Mouse (Mus musculus): Measurements from ENCODE around the gene Nckap1l. TPM values are rescaled to one million over a fixed set of nuclear protein-coding genes. Genes with fewer than 3 reads are reported as not detected.
"Not testable (repeated sequence)": the region's sequence is repeated elsewhere in the genome, so short reads cannot be mapped to it uniquely, and the experiment has no call there.

Gene Nckap1l
- polyA plus RNA-seq (2012): 0.05 and 0.11 TPM in 2 replicates

GRCm38 (mm10) chr15:103453551-103454218 lies at the start of gene Nckap1l:
Gene Nckap1l, plus strand, starts transcription at chr15:103453794.
- Histone ChIP-seq H3K36me3 (ENCODE audit: control insufficient read depth) (no peaks in the 10 kb centered on the region), H3K4me3 (replicated peaks) (no peak within 1 kb of the TSS), H3K4me1 (ENCODE audit: control insufficient read depth) (no peaks in the 10 kb centered on the region; the same call in 1 of the 2 replicates), H3K27me3 (ENCODE audit: control insufficient read depth) (no peaks in the 10 kb centered on the region), H3K9me3 (ENCODE audit: control insufficient read depth, low read length) (no peaks in the 10 kb centered on the region)
- TF ChIP-seq TAL1 (IDR thresholded peaks at IDR 0.05; ENCODE audit: low read length) (no peak), GATA1 (IDR thresholded peaks at IDR 0.05; ENCODE audit: low read length) (no peak)

GRCm38 (mm10) chr15:103405586-103405985 lies 48.0 kb upstream of the Nckap1l start:
- not testable (repeated sequence) for H3K27me3 ChIP-seq (ENCODE audit: control insufficient read depth); H3K4me3 ChIP-seq (replicated peaks); H3K36me3 ChIP-seq (ENCODE audit: control insufficient read depth); H3K4me1 ChIP-seq (ENCODE audit: control insufficient read depth); H3K9me3 ChIP-seq (ENCODE audit: control insufficient read depth, low read length)

- Histone ChIP-seq H3K27me3 (ENCODE audit: control insufficient read depth) (no peaks in the 10 kb centered on the region), H3K4me1 (ENCODE audit: control insufficient read depth) (peaks cover 2% of the 10 kb centered on the region; the same call in 1 of the 2 replicates), H3K4me3 (replicated peaks) (no peak overlapping the region), H3K36me3 (ENCODE audit: control insufficient read depth) (no peaks in the 10 kb centered on the region), H3K9me3 (ENCODE audit: control insufficient read depth, low read length) (peaks cover 2% of the 10 kb centered on the region; the same call in 1 of the 2 replicates)
- TF ChIP-seq TAL1 (IDR thresholded peaks at IDR 0.05; ENCODE audit: low read length) (no peak), GATA1 (IDR thresholded peaks at IDR 0.05; ENCODE audit: low read length) (no peak)
Measured at GRCm38 (mm10) chr15:103427017-103427416, 26.6 kb upstream of the Nckap1l start.

GRCm38 (mm10) chr15:103430241-103430640 lies 23.4 kb upstream of the Nckap1l start, which contains the start of gene Gtsf1:
Gene Gtsf1, minus strand, starts transcription at chr15:103430470.
- no peak within 1 kb of the TSS for H3K4me3 ChIP-seq (replicated peaks)
- TF ChIP-seq GATA1 (IDR thresholded peaks at IDR 0.05; ENCODE audit: low read length): no peak
- TF ChIP-seq TAL1 (IDR thresholded peaks at IDR 0.05; ENCODE audit: low read length): no peak
- no peaks in the 10 kb centered on the region for H3K27me3 ChIP-seq (ENCODE audit: control insufficient read depth)
- peaks cover 2% of the 10 kb centered on the region; the same call in 1 of the 2 replicates for H3K9me3 ChIP-seq (ENCODE audit: control insufficient read depth, low read length)
- no peaks in the 10 kb centered on the region for H3K36me3 ChIP-seq (ENCODE audit: control insufficient read depth)
- peaks cover 2% of the 10 kb centered on the region; the same call in 1 of the 2 replicates for H3K4me1 ChIP-seq (ENCODE audit: control insufficient read depth)

- not testable (repeated sequence) for H3K36me3 ChIP-seq (ENCODE audit: control insufficient read depth); H3K9me3 ChIP-seq (ENCODE audit: control insufficient read depth, low read length); H3K4me3 ChIP-seq (replicated peaks); H3K4me1 ChIP-seq (ENCODE audit: control insufficient read depth); H3K27me3 ChIP-seq (ENCODE audit: control insufficient read depth)
Measured at GRCm38 (mm10) chr15:103445966-103446365, 7.6 kb upstream of the Nckap1l start.

- Histone ChIP-seq H3K4me3 (replicated peaks) (no peak within 1 kb of the TSS), H3K4me1 (ENCODE audit: control insufficient read depth) (no peaks in the 10 kb centered on the region), H3K9me3 (ENCODE audit: control insufficient read depth, low read length) (no peaks in the 10 kb centered on the region), H3K36me3 (ENCODE audit: control insufficient read depth) (no peaks in the 10 kb centered on the region), H3K27me3 (ENCODE audit: control insufficient read depth) (no peaks in the 10 kb centered on the region)
- no peak for TF ChIP-seq TAL1 (IDR thresholded peaks at IDR 0.05; ENCODE audit: low read length)
- no peak for TF ChIP-seq GATA1 (IDR thresholded peaks at IDR 0.05; ENCODE audit: low read length)
Measured at GRCm38 (mm10) chr15:103448369-103448768, 5.2 kb upstream of the Nckap1l start, which contains the start of gene Gtsf2. Gene Gtsf2, minus strand, starts transcription at chr15:103448469.

- no peaks in the 10 kb centered on the region; the same call in 1 of the 2 replicates for H3K4me1 ChIP-seq (ENCODE audit: control insufficient read depth)
- no peak for TF ChIP-seq GATA1 (IDR thresholded peaks at IDR 0.05; ENCODE audit: low read length)
- no peak for TF ChIP-seq TAL1 (IDR thresholded peaks at IDR 0.05; ENCODE audit: low read length)
- no peak overlapping the region for H3K4me3 ChIP-seq (replicated peaks)
- no peaks in the 10 kb centered on the region for H3K36me3 ChIP-seq (ENCODE audit: control insufficient read depth)
- H3K27me3 ChIP-seq (ENCODE audit: control insufficient read depth): no peaks in the 10 kb centered on the region
- no peaks in the 10 kb centered on the region for H3K9me3 ChIP-seq (ENCODE audit: control insufficient read depth, low read length)
Measured at GRCm38 (mm10) chr15:103454449-103454848, 855 bp downstream of the Nckap1l start.

GRCm38 (mm10) chr15:103462539-103463261 lies 9.1 kb downstream of the Nckap1l start:
- H3K36me3 ChIP-seq (ENCODE audit: control insufficient read depth): no peaks in the 10 kb centered on the region
- TF ChIP-seq TAL1 (IDR thresholded peaks at IDR 0.05; ENCODE audit: low read length) (no peak), GATA1 (IDR thresholded peaks at IDR 0.05; ENCODE audit: low read length) (no peak)
- no peaks in the 10 kb centered on the region for H3K27me3 ChIP-seq (ENCODE audit: control insufficient read depth)
- H3K4me1 ChIP-seq (ENCODE audit: control insufficient read depth): no peaks in the 10 kb centered on the region
- no peak overlapping the region for H3K4me3 ChIP-seq (replicated peaks)
- H3K9me3 ChIP-seq (ENCODE audit: control insufficient read depth, low read length): no peaks in the 10 kb centered on the region

GRCm38 (mm10) chr15:103471488-103472194 lies 18.0 kb downstream of the Nckap1l start:
- Histone ChIP-seq H3K9me3 (ENCODE audit: control insufficient read depth, low read length) (no peaks in the 10 kb centered on the region), H3K4me1 (ENCODE audit: control insufficient read depth) (no peaks in the 10 kb centered on the region), H3K4me3 (replicated peaks) (no peak overlapping the region), H3K36me3 (ENCODE audit: control insufficient read depth) (no peaks in the 10 kb centered on the region), H3K27me3 (ENCODE audit: control insufficient read depth) (no peaks in the 10 kb centered on the region)
- TF ChIP-seq TAL1 (IDR thresholded peaks at IDR 0.05; ENCODE audit: low read length): no peak
- TF ChIP-seq GATA1 (IDR thresholded peaks at IDR 0.05; ENCODE audit: low read length): no peak

Measured in erythroblast, embryonic 14.5 days (primary cell).